Mouse (Mus musculus) myocyte (in vitro differentiated cells): ENCODE data around the gene Vps45.

Experiments
- E2F4 ChIP-seq: IDR thresholded peaks from one replicate; pipeline ENCODE4 v1.6.1; 2011; ENCODE audit warnings: mild to moderate bottlenecking, control low read depth, moderate library complexity; ENCODE audit not compliant: insufficient read depth
- MYOD1 ChIP-seq, 3 experiments: IDR thresholded peaks; one replicate each; pipeline ENCODE4 v1.6.1; 2011; ENCODE audit warnings: control low read depth in 2 of 3, low read depth in 2 of 3, mild to moderate bottlenecking in 2 of 3, moderate library complexity in 1 of 3; ENCODE audit not compliant: insufficient read length in 2 of 3, control insufficient read depth in 1 of 3
- POLR2A ChIP-seq: IDR thresholded peaks from one replicate; pipeline ENCODE4 v1.6.1; 2011; ENCODE audit warnings: low read depth, mild to moderate bottlenecking, control low read depth, moderate library complexity; ENCODE audit not compliant: insufficient read length

DNA sequence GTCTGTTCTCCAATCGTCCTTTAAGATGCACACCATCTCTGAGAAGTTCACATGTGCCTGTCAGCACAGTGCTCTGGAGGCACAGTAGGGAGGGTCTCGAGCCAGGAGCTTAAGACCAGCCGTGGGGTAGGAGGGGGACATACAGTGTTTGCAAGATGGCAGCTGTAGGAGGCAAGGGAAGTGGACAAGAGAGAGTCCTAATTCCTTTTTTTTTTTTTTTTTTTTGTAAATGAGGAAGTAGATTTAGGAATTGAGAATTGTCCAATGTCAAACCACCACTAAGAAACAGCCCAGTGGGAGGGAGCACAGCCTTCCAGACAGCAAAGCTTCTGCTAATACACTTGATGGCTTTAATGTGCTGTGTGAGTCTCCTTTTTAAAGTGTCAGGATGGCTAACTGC lies 81.2 kb downstream of the Vps45 start:
- TF ChIP-seq POLR2A (no peak), E2F4 (no peak), MYOD1 (IDR thresholded peaks at IDR 0.05; ENCODE audit: control insufficient read depth in 1 of 3, insufficient read length in 2 of 3, low read depth in 2 of 3) (no peak)
